Mouse (Mus musculus): ENCODE results near the gene Tmem92. TPM values are rescaled to one million over a fixed set of nuclear protein-coding genes. Genes with fewer than 3 reads are reported as not detected.

The Tmem92 gene
- not detected for polyA plus RNA-seq (2014; fragmentation: Illumina TruSeq; extraction: RNeasy Lipid Tissue Mini Kit (QIAGEN cat#74804); ENCODE audit: insufficient read depth, low read depth, low replicate concordance)

GRCm38 (mm10) chr11:94782603-94783002, at the start of gene Tmem92:
Gene Tmem92 (minus strand): TSS chr11:94782703.

GRCm38 (mm10) chr11:94741732-94742272, 40.7 kb downstream of the Tmem92 start, which contains the start of gene Cdc34b:
Gene Cdc34b (plus strand): TSS chr11:94741782.

Other genes with a start within 250 kb of the Tmem92 start
- 2.1 TPM for gene Rsad1, start 233.4 kb downstream of the Tmem92 start, polyA plus RNA-seq (2014; fragmentation: Illumina TruSeq; extraction: RNeasy Lipid Tissue Mini Kit (QIAGEN cat#74804); ENCODE audit: insufficient read depth, low read depth, low replicate concordance)
- 20.1 TPM for gene Chad, start 217.7 kb downstream of the Tmem92 start, polyA plus RNA-seq (2014; fragmentation: Illumina TruSeq; extraction: RNeasy Lipid Tissue Mini Kit (QIAGEN cat#74804); ENCODE audit: insufficient read depth, low read depth, low replicate concordance)
- gene Acsf2, start 180.8 kb downstream of the Tmem92 start, polyA plus RNA-seq (2014; fragmentation: Illumina TruSeq; extraction: RNeasy Lipid Tissue Mini Kit (QIAGEN cat#74804); ENCODE audit: insufficient read depth, low read depth, low replicate concordance) = 10.8 TPM
- 32.8 TPM for gene Lrrc59, start 152.9 kb downstream of the Tmem92 start, polyA plus RNA-seq (2014; fragmentation: Illumina TruSeq; extraction: RNeasy Lipid Tissue Mini Kit (QIAGEN cat#74804); ENCODE audit: insufficient read depth, low read depth, low replicate concordance)
- gene Mrpl27, start 128.9 kb downstream of the Tmem92 start, polyA plus RNA-seq (2014; fragmentation: Illumina TruSeq; extraction: RNeasy Lipid Tissue Mini Kit (QIAGEN cat#74804); ENCODE audit: insufficient read depth, low read depth, low replicate concordance) = 76.6 TPM
- gene Eme1, start 128.7 kb downstream of the Tmem92 start, polyA plus RNA-seq (2014; fragmentation: Illumina TruSeq; extraction: RNeasy Lipid Tissue Mini Kit (QIAGEN cat#74804); ENCODE audit: insufficient read depth, low read depth, low replicate concordance) = 0.35 TPM
- 9.5 TPM for gene Xylt2, start 105.2 kb downstream of the Tmem92 start, polyA plus RNA-seq (2014; fragmentation: Illumina TruSeq; extraction: RNeasy Lipid Tissue Mini Kit (QIAGEN cat#74804); ENCODE audit: insufficient read depth, low read depth, low replicate concordance)
- gene Gm11541, start 78.2 kb downstream of the Tmem92 start, polyA plus RNA-seq (2014; fragmentation: Illumina TruSeq; extraction: RNeasy Lipid Tissue Mini Kit (QIAGEN cat#74804); ENCODE audit: insufficient read depth, low read depth, low replicate concordance) = not detected
- gene Cdc34b, start 40.9 kb downstream of the Tmem92 start, polyA plus RNA-seq (2014; fragmentation: Illumina TruSeq; extraction: RNeasy Lipid Tissue Mini Kit (QIAGEN cat#74804); ENCODE audit: insufficient read depth, low read depth, low replicate concordance) = not detected
- 42.1 TPM for gene Col1a1, start 153.5 kb upstream of the Tmem92 start, polyA plus RNA-seq (2014; fragmentation: Illumina TruSeq; extraction: RNeasy Lipid Tissue Mini Kit (QIAGEN cat#74804); ENCODE audit: insufficient read depth, low read depth, low replicate concordance)
- gene Hils1, start 184.9 kb upstream of the Tmem92 start, polyA plus RNA-seq (2014; fragmentation: Illumina TruSeq; extraction: RNeasy Lipid Tissue Mini Kit (QIAGEN cat#74804); ENCODE audit: insufficient read depth, low read depth, low replicate concordance) = not detected
- 3.8 TPM for gene Sgca, start 193.6 kb upstream of the Tmem92 start, polyA plus RNA-seq (2014; fragmentation: Illumina TruSeq; extraction: RNeasy Lipid Tissue Mini Kit (QIAGEN cat#74804); ENCODE audit: insufficient read depth, low read depth, low replicate concordance)
- 42.2 TPM for gene Ppp1r9b, start 208.3 kb upstream of the Tmem92 start, polyA plus RNA-seq (2014; fragmentation: Illumina TruSeq; extraction: RNeasy Lipid Tissue Mini Kit (QIAGEN cat#74804); ENCODE audit: insufficient read depth, low read depth, low replicate concordance)
- gene Samd14, start 227.2 kb upstream of the Tmem92 start, polyA plus RNA-seq (2014; fragmentation: Illumina TruSeq; extraction: RNeasy Lipid Tissue Mini Kit (QIAGEN cat#74804); ENCODE audit: insufficient read depth, low read depth, low replicate concordance) = 3.7 TPM